Mouse (Mus musculus) embryo, embryonic 9.5 days (tissue): ENCODE results near the gene Aff3.

ENCODE experiments used
- DNase-seq: peaks from one replicate; pipeline ENCODE4 v3.0.0-alpha.2; 2017; ENCODE audit errors: extremely low spot score

The Aff3 gene

DNA sequence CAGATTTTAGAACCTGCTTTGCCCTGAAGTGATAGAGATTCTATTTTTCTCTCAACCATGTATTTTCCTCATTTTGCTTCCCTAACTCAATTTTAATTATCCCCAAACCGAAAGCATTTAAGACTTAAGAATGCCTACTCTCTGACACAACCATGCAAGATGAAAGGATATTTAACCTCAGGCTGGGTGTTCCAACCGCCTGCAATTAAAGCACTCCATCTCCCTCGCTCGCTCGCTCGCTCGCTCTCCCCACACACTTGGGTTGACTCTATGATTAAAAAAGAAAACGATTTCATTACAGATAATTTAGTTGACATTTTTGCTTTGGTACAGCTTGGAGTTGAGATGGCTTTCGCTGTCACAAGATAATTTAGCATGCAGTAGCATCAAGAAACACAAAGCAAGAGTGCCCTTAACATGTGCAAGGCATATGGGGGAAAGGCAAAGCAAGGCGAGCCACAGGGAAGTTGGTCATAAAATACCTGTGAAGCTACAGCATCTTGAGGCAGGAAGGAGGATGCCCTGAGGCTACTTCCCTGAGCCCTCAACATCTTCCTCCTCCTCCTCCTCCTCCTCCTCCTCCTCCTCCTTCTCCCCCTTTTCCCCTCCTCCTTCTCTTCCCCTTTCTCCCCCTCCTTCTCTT, 167.7 kb downstream of the Aff3 start:
- DNase-seq: no peak

DNA sequence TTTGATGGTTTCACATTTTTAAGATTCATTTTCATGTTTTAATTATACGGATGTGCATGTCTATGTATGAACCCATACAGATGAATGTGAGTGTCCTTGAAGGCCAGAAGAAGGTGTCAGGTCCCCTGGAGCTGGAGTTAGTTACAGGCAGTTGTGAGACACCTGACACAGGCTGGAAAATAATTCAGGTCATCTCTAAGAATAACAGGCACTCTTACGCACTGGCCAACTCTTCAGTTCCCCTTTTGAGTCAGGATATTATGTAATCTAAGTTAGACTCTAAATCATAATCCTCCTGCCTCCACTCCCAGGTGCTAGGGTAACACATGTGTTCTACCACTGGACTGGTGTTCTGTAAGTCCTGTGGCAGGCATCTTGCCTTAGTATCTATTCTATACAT, 169.5 kb downstream of the Aff3 start:
- DNase-seq: no peak

DNA sequence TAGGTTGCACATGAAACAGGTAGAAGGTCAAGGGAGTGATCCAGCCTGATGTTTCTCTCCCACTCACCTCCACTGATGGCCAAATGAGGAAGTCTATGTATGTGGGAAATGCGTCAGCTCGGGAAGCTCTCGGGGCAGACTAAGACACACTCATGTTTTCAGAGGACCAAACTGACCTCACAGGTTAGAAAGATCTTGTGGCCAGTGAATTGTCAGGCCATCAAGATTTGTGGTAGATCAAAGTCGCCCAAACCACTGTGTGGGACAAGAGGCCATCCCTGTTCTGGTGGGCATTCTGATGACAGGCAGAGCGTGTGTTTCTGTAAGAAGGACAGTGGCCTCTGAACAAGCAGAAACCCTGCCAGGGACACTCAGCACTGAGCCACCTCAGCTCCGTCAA, 175.0 kb downstream of the Aff3 start:
- no peak for DNase-seq

DNA sequence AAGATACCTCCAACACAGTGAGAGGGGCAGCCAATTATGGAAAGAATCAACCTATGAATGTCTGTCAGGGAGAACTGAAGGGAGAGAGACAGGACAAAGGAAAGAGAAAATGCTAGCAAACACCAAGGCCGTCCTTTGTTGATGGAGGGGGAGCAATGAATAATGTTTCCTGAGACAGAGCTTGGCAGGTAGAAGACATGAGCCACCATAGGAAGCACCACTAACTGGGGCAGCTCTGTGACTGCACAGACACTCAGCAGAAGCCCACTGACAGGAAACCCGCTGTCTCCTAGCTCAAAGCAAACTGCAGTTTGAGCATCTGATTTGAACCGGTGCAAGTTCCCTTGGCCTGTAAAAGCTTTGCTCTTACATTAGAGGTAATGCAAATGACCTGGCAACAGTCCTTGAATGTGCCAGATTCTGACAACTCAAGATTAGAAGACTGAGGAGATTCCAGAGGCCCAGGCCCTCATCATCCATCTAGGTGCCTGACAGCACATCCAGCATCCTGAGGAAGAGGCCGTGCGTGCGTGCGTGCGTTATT, 176.0 kb downstream of the Aff3 start:
- DNase-seq: no peak

DNA sequence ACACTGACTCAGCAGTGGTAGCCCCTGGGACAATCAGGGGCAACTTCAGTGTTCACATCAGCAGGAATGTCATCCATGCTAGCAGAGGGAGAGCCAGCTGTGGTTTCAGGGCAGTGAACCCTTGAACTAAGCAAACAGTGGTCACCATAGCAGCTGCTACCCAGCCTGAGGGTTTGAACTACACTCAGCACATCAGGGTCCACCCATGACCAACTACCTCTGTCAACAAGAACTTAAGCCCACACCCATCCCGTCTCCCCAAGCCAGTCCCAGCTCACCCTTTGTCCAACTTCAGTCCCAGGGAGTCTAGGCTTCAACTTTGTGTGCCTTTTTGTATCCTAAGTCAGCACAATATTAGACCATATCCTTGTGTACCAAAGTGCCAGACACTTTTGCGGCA, 176.9 kb downstream of the Aff3 start:
- no peak for DNase-seq

DNA sequence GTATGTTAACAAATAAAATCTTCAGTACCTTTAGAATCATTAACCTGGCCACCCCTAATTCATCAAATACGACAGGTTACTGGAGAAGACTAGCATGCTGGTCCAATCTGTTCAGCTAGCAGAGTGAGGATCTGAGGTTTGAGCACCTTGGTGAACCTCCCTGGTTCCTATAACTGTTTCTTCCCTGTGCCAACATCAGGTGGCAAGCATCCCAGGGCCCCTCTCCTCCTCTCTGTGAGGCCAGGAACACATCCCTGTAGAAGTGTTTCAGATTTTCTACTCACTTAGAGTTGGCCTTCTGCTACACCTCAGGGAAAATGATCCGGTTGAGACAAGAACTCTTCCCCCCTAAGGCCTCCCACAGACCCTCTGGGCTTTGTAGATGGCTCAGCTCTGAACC, 181.6 kb downstream of the Aff3 start:
- DNase-seq: no peak

DNA sequence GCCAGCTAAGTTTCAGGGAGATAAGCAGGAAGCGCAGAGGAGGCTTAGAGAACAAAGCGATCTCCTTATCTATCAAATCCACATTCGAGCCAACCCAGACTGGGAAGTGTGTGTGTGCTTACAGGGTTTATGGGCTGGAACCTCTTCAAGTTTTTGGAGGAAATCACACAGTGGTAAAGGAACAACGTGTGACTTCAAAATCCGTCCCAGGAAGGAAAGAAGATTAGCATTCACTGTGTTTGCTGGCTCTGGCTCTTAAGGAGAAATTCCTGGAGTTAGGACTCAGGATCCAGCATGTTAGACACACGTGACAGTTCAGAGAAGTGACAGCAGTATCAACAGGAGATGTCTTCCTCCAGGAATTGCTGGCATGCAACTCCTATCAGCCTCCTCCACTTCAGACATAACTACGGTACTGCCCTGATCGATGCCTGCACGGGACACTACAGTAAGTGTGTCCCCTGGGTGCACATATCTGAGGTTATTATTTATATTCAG, 186.5 kb downstream of the Aff3 start:
- no peak for DNase-seq

DNA sequence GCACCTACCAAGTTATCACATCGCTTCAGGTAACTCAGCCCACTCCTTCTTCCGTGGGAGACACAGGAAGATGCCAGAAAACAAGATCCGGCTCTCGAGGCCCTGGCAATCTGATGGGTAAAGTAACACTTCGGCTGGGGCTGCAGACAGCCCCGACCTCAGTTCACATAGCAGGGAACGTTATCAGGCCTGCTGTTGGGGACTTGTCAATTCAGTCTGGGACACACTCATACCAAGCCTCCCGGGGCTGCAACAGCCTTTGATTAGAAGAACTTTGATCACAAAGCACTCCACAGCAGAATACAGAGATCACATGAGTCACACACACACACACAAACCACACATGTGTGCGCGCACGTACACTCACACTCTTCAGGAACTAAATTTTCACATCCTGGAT, 193.9 kb downstream of the Aff3 start:
- no peak for DNase-seq

DNA sequence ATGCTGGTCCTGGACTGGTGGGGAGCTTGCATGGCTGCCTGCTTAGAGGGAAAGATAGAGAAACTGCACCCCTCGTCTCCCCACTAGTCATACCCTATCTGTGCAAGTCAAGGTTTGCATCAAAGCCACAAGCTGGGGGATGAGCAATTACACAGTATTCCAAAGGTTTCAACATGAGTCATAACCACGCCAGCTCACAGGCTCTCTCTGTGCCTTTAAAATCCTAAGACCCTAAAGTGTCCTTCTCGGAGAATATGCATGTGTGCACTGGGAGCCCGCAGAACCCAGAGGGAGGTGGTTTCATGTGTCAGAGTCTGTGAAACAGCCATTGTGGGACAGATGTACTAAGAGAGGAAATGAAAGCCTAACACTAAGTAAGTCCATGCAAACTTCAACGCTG, 194.6 kb downstream of the Aff3 start:
- no peak for DNase-seq

DNA sequence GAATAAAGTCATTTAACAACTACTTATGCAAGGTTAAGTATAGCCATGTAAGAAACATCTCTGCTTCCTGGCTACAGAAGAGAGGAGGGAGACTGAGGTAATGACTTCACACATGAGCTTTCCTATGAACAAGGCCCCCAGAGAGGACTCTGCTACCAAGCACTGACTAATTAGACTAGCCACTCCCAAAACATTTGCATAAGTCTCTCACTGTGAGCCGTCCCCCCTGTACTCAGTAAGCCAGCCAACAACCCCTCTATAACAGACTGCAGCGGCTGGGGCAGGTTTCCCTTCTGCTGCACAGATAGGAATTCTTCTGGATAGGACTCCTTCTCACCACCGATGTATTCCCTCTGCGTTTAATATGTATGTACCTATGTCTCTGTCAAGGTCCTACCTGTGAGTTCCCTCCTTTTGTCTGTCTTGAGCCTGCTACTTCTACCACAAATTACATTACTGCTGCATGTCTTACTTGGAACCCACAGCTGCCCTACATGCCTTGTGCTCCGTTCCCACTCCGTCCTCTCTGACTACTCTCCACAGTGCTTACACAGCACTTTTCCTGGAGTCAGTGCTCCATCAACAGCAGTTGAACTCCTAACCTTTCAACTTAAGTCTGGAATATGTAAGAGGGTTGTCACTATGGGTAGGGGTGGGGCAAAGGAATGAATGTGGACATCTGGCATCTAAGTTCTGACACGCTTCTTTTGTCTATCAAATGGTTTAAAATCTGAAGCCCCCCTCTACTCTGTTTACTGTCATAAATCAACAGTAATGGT, 197.3 kb downstream of the Aff3 start:
- DNase-seq: no peak

DNA sequence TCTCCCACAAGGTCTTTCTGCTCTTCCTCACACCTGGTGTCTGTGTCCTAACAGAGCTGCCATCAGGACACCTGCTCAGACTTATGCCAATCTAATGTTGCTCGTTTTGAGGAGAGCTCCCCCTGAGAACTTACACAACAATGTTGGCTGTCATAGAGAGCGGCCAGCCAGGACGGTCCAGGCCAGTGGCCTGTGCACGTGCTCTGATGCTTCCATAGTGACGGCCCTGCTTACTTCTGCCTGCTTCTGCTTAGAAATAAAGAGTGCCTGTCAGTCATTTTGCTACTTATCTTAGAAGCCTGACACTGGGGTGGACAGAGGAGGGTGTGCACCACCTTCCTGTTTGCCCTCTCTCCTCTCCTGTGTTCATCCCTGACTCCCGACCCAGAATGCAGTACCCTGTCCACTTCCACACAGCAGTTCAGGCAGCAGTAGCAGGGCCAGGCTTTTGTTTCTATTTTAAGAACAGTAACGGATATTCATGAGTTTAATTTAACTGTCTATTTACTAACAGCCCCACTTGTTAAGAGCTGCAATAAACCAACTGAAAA, 208.0 kb downstream of the Aff3 start:
- DNase-seq: no peak

DNA sequence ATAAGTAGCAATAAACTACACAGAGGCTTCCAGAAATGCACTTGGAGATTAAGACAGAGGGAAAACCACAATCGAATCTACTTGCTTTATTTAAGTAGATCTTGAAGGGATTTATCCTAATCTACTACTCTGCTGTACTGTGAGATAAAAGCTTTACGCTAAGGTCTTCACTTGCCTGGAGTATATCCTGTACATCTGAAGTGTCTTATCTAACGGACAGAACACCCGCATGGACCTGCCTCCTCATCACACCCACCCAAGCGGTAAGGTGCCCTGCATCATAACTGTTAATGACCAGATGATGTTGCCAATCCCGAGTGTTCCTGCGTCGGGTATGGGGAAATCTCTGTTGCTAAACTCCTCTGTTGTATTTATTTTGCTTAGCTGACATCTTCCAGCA, 209.8 kb downstream of the Aff3 start:
- DNase-seq: no peak

DNA sequence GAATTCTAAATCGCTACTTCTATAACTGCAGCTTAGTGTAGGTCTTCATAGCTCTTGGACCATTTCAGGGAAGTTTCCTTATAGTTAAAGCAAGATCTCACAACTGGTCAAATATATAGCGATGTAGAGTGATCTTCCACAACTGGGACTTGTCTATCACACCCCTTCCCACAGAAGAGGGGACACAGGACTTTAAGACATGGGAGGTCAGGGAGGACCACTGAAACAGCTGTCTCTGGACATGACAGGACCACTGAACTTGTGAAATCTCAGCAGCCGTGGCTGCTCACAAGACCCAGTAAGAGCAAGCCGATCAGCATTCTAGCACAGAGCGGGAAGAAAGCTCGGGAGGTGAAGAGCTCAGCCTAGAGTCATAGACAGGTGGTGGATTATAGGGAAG, 213.4 kb downstream of the Aff3 start:
- DNase-seq: no peak

DNA sequence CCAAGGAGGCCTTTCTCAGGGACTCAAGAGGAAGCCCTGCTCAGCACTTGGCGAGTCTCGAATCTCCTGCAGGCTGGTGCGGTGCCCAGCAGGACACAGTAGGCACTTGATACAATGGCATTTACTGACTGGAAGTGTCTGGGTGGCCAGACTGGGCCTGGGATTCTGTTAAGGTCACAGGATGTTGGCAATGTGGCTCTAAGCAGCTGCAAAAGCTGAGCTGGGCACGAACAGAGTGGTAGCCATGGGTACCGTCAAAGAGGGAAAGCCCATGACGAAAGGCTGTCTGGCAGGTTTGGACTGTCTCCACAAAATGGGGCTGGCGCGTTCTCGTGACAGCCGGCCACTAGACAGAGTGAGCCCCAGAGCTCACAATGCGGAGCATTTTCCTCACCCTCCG, 214.1 kb downstream of the Aff3 start:
- no peak for DNase-seq

DNA sequence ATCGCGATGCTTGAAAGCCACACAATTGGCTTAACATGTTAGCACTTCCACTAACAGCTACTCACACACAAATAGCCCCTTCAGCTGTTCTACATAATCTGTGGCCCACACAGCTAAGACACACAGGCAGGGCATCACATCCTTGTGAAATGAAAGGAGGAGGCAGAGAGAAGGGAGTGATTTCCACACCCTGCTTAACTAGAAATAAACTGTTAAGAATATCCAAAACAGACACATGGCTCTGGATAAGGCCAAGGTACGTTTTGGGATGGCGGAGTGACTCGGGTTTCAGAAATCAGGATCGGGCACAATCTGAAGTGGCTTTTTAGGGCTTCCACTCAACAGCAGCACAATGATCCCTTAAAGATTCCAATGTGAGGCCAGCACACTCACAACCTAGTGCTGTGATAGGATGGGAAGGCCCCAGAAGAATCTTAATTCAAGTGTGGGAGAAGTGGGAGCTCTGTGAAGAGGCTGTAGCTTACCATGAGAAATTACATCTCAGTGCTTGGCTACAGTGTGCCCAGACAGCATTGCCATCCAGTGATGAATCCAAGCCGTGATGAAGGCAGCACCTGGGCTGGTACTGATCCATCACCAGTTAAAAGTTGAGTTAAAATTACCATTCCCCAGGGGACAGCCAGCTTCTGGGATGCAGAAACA, 214.8 kb downstream of the Aff3 start:
- DNase-seq: no peak

DNA sequence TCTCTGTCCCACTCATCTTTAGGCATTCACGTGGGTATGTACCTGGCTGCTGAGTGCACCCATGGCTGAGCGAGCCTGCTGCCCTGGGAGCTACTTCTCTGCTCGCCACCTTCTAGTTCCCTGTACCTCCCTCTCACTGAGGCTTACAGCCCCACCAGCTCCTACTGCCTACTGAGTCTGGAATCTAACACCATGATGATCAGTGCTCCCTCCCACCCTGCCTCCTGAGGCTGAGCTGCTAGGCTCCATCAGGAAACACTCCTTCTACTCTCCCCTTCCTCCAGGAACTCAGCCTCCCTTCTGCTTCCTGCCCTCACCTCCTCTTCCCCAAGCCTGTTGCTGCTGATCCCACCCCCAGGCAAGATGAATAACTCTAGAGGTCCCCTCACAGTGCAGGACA, 215.9 kb downstream of the Aff3 start:
- DNase-seq: no peak

DNA sequence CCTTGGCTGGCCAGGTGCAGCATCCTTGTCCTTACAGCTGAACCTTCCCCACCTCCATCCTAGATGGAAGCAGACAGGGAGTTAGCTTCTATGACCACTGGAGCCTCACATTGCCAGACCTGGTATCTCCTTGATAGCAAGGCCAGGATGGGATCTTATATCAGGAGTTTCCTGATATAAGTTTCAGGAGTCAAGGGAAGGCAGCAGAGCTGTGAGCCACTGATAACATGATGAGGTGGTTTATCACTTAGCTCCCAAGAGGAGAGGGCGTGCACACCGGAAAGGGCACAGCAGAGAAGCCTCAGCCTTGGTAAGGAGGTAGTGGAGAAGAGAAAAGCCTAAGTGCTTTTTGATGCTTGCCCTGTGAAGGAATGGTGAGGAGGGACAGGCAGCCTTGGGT, 217.2 kb downstream of the Aff3 start:
- no peak for DNase-seq

DNA sequence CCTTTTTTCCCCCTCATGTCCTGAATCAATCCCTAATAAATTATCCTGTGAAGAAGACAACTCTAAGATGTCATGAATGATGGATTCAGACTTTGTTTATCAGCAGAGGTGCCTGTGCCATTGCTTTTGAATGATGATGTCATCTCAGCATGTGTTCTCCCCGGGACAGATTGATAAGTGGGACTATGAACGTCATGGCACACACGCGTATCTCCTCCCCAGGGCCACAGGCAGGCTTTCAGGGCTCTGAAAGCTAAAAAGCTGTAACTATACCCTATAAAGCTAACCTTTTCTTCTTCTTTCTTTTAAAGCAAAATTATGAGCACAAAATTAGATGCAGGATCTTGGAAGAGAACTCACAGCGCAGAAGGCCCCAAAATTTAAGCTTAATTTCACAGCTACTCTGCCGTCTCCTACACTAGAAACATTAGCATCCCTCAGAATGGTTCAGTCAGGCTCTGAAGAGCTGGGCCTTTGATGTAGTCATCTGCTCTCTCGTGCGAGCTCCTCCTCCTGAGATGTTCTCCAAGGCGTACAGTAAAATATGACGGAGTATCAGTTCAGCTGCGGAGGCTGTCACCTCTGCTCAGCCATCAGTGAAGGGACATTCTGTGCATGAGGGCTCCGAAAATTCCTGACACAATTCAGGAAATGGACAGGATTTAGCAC, 218.5 kb downstream of the Aff3 start:
- no peak for DNase-seq

DNA sequence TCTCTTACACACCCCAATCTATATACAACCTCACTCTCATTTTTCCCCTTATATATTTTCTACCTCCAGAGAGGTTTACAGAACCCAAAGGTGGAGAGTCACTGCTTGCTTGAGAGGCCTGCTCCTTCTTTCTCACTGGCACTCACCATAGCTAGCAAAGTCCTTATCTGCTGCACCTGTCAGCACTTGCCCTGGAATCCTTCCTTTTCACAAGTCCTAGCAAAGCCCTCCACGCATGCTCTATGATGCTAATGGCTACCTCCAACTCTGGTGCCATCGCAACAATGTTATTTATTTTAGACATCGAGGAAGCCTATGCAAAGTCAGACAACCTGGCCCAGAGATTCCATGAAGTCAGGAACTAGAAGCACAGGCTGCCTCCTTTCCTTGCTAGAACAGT, 221.9 kb downstream of the Aff3 start:
- no peak for DNase-seq

DNA sequence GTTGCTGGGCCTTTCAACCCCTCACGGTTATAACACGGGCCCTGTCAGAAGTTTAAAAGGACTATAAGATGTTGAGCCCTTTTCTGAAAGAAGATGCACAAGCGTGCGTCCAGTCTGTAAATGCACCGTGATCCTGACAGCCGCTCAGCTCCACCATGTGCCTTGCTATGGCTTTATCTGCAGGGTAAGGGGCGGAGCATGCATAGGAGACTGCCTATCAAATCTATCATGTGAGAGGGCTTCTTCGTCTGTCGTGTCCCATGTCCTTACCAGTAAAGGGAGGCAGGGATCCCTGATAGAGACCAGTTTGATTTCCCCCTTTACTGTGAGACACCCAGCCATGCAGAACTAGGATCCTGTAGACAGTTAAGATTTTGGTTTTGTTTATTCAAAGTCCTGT, 222.3 kb downstream of the Aff3 start:
- DNase-seq: no peak

DNA sequence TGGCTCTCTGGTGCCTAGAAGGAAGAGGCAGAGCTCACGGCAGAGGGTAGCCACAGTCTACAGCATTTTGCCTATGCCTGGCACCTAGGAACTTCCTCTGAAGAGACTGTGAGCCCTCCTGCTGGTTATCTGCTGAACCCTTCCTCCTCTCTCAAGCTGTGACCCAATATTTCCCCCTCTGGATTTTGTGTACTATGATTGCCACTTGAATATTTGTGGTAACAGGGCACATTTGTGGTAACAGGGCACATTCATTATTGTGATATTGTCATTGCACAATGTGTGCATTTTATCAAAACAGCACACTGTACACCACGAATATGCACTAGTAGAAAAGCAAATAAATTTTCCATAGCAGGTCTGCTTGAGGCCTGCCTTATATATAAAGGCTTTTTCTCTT, 223.0 kb downstream of the Aff3 start:
- DNase-seq: no peak

DNA sequence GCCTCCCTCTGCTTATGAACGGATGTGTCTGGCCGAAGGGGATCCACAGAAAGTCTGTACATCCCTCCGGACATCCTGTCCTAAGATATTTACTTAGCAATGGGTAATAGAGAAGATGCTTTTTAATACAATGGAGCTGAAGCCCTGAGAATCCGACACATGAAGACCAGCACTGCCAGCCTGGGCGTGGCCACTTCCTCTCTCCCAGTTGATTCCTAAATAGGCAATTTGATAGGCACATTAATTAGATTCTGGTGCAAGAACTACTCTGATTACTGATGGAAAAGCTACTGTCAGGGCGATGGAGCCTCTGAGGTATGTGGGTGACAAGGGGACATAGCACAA, 224.3 kb downstream of the Aff3 start:
- no peak for DNase-seq
